Mouse (Mus musculus) C2C12 (cell line): Measurements from ENCODE around the gene 1700008O03Rik.

ENCODE experiments used
- CTCF ChIP-seq: IDR thresholded peaks from one replicate; pipeline ENCODE4 v1.5.1; 2011; ENCODE audit not compliant: control insufficient read depth, insufficient read depth, insufficient read length
- MAX ChIP-seq: IDR thresholded peaks from one replicate; pipeline ENCODE4 v1.6.1; 2011; ENCODE audit warnings: mild to moderate bottlenecking, control low read depth
- MYOD1 ChIP-seq: IDR thresholded peaks from one replicate; pipeline ENCODE4 v1.6.1; 2011; ENCODE audit warnings: low read depth; ENCODE audit not compliant: control insufficient read depth, insufficient read length
- MYOG ChIP-seq: IDR thresholded peaks from one replicate; pipeline ENCODE4 v1.6.1; 2011; ENCODE audit not compliant: control insufficient read depth, insufficient read length; ENCODE audit errors: extremely low read depth
- USF1 ChIP-seq: IDR thresholded peaks from one replicate; pipeline ENCODE4 v1.6.1; 2011; ENCODE audit warnings: low read depth, mild to moderate bottlenecking, control low read depth, moderate library complexity

DNA sequence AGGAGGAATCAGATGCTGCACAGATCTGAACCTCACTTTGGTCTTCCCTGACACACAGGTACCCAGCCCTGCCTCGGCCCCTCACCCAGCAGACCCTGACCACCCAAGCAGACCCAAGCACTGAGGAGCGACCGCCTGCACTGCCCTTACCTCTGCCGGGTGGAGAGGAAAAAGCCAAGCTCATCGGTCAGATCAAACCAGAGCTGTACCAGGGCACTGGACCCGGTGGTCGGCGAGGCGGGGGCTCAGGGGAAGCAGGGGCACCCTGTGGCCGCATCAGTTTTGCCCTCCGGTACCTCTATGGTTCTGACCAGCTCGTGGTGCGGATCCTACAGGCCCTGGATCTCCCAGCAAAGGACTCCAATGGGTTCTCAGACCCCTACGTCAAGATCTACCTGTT lies 6.7 kb upstream of the 1700008O03Rik start:
- TF ChIP-seq CTCF, result no peak
- TF ChIP-seq USF1, result no peak
- no peak for TF ChIP-seq MYOD1
- TF ChIP-seq MAX, result no peak
- no peak for TF ChIP-seq MYOG
